Mouse (Mus musculus): ENCODE results near the gene Gm11146.

The Gm11146 gene

GRCm38 (mm10) chr16:77551051-77551450, 50.8 kb downstream of the Gm11146 start:
- DNase-seq, result no peak

Data from cerebellum, adult 11-12 months (tissue).